Mouse (Mus musculus) testis, adult 2 months (tissue): ENCODE results near the gene Limd1.

Experiments
- CTCF ChIP-seq: fragments of 200-500 bp; IDR thresholded peaks from 2 replicates; pipeline ENCODE4 v1.5.1; 2012; ENCODE audit warnings: low read depth, mild to moderate bottlenecking, inconsistent platforms, low read length, moderate library complexity; ENCODE audit not compliant: control insufficient read depth, insufficient read depth, insufficient replicate concordance
- POLR2A ChIP-seq: fragments of 200-500 bp; IDR thresholded peaks from 2 replicates; pipeline ENCODE4 v1.6.1; 2012; ENCODE audit warnings: low read depth, mild to moderate bottlenecking, inconsistent platforms, low read length, moderate library complexity; ENCODE audit not compliant: control insufficient read depth

DNA sequence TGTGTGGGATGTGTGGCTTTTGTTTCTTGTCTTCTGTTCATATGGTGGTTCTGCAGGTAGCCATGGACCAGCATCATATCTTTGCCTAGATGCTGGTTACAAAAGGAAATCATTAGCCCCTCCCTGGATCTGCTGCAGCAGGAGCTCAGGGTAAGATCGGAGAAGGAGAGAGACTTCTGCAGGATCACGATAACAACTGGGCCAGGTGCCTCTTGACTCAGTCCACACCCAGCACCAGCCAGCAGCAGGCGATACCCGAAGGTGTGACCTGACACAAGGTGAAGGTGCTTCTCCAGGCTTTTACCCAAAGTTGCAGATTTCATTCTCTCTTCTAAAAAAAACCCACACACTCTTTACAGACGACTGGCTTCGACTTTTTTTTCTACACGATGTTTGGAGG, 2.6 kb downstream of the Limd1 start:
- TF ChIP-seq CTCF: no peak
- TF ChIP-seq POLR2A: no peak
